Mouse (Mus musculus): Measurements from ENCODE around the gene Dnajb2. TPM values are rescaled to one million over a fixed set of nuclear protein-coding genes. Genes with fewer than 3 reads are reported as not detected.

Dnajb2 gene
- total and polyA plus RNA-seq, 3 experiments: 6.8 to 15.2 (median 13.8) TPM

DNA sequence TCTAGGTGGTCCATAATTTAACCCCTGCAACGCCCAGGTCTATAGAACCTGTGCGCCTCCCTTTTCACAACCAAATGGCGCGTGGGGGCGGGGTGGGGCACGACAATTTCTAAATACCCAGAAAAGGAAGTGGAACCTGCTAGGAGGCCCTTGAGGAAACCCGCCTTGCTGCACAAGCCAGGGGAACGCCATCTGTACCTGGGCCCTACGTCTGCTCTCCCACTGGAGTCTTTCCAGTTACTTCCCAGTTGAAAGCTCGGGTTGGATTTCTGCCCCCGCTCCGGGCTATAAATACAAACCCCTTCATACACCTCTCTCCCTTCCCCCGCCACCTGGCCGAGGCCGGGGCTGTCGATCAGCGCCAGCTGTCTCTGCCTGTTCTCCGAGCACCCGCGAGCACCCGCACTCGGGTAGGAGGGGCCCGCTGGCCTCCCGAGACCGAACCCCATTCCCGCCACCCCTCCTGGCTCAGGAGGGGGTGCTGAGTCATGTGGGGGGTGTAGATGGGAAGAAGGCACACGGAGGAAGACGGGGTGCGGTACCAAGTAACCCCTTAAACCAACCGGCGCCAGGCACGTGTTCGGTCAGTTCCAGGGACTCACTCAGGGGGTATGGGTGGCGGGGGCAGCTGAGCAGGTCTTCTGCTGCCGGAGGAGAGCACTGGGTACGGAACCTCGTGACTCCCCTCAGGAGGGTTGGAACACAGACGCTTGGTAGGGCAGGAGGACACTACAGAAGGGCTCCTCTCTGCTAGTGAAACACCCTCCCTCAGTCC lies 17.8 kb upstream of the Dnajb2 start:
- TF ChIP-seq ZC3H11A (IDR thresholded peaks at IDR 0.05; ENCODE audit: low read depth, low read length) (no peak), MYC (IDR thresholded peaks at IDR 0.05; ENCODE audit: low read depth, low read length) (0 out of 2 replicates have a peak, but pooled peaks have one; percentile 50), POLR2A (IDR thresholded peaks at IDR 0.05; ENCODE audit: low read depth, low read length) (peak; percentile 68), POLR2AphosphoS2 (IDR thresholded peaks at IDR 0.05; ENCODE audit: low read depth, low read length) (no peak), BHLHE40 (IDR thresholded peaks at IDR 0.05; ENCODE audit: low read depth, low read length) (peak; percentile 49; the same call in 1 of the 2 replicates), ETS1 (conservative IDR thresholded peaks at IDR 0.05; ENCODE audit: low read depth, low read length) (peak; percentile 43; the same call in 1 of the 2 replicates), TCF12 (IDR thresholded peaks at IDR 0.05; ENCODE audit: low read depth, low read length) (peak; percentile 17; the same call in 1 of the 2 replicates), SMC3 (IDR thresholded peaks at IDR 0.05; ENCODE audit: low read depth, low read length) (no peak), NRF1 (IDR thresholded peaks at IDR 0.05; ENCODE audit: low read depth, low read length) (no peak), RAD21 (IDR thresholded peaks at IDR 0.05; ENCODE audit: low read depth, low read length) (no peak), TBP (conservative IDR thresholded peaks at IDR 0.05; ENCODE audit: low read depth, low read length) (0 out of 2 replicates have a peak, but pooled peaks have one; percentile 32), PAX5 (IDR thresholded peaks at IDR 0.05; ENCODE audit: low read length) (no peak), GABPA (IDR thresholded peaks at IDR 0.05; ENCODE audit: insufficient replicate concordance, low read depth, low read length) (no peak), ELF1 (IDR thresholded peaks at IDR 0.05; ENCODE audit: low read depth, low read length) (peak; percentile 72), MXI1 (IDR thresholded peaks at IDR 0.05; ENCODE audit: low read depth, low read length) (peak; percentile 61; the same call in 1 of the 2 replicates), IRF4 (IDR thresholded peaks at IDR 0.05; ENCODE audit: low read depth, low read length) (peak; percentile 79), ZNF384 (IDR thresholded peaks at IDR 0.05; ENCODE audit: low read depth, low read length) (no peak), UBTF (IDR thresholded peaks at IDR 0.05; ENCODE audit: low read depth, low read length) (peak; percentile 40; the same call in 1 of the 2 replicates), RCOR1 (conservative IDR thresholded peaks at IDR 0.05; ENCODE audit: low read depth, low read length) (peak; percentile 23; the same call in 1 of the 2 replicates), USF2 (conservative IDR thresholded peaks at IDR 0.05; ENCODE audit: low read depth, low read length) (no peak), MEF2A (IDR thresholded peaks at IDR 0.05; ENCODE audit: borderline replicate concordance, low read depth, low read length) (peak; percentile 42; the same call in 1 of the 2 replicates), CHD1 (IDR thresholded peaks at IDR 0.05; ENCODE audit: low read depth, low read length) (no peak), JUN (IDR thresholded peaks at IDR 0.05; ENCODE audit: insufficient read depth, low read depth, low read length) (no peak), KAT2A (IDR thresholded peaks at IDR 0.05; ENCODE audit: insufficient replicate concordance, low read length) (no peak), EP300 (IDR thresholded peaks at IDR 0.05; ENCODE audit: low read length) (peak; percentile 54), ZKSCAN1 (IDR thresholded peaks at IDR 0.05; ENCODE audit: borderline replicate concordance, low read depth, low read length) (no peak), MAZ (IDR thresholded peaks at IDR 0.05; ENCODE audit: low read depth, low read length) (peak; percentile 51; the same call in 1 of the 2 replicates), ZMIZ1 (IDR thresholded peaks at IDR 0.05; ENCODE audit: low read depth, low read length) (no peak), HCFC1 (IDR thresholded peaks at IDR 0.05; ENCODE audit: low read depth, low read length) (no peak), NELFE (IDR thresholded peaks at IDR 0.05; ENCODE audit: low read depth, low read length) (no peak), E2F4 (IDR thresholded peaks at IDR 0.05; ENCODE audit: insufficient replicate concordance, low read depth, low read length) (no peak), CTCF (conservative IDR thresholded peaks at IDR 0.05 in 1 of 2, IDR thresholded peaks at IDR 0.05 in 1 of 2; ENCODE audit: low read depth in 2 of 2, low read length in 2 of 2) (no peak), MAFK (IDR thresholded peaks at IDR 0.05; ENCODE audit: insufficient replicate concordance, low read length) (no peak), SIN3A (IDR thresholded peaks at IDR 0.05; ENCODE audit: low read length) (peak; percentile 88), CHD2 (IDR thresholded peaks at IDR 0.05; ENCODE audit: low read length) (peak; percentile 79), MAX (IDR thresholded peaks at IDR 0.05; ENCODE audit: low read length) (peak; percentile 6; the same call in 1 of the 2 replicates), USF1 (IDR thresholded peaks at IDR 0.05; ENCODE audit: low read depth, low read length) (no peak), JUND (conservative IDR thresholded peaks at IDR 0.05; ENCODE audit: low read depth, low read length) (no peak)
- in situ Hi-C loops (cut with MboI; ENCODE audit: low pct_ligation_motif_present, low pct_unique_long_range_greater_than_20kb, low sequenced_read_pairs) (no loop called here), dilution Hi-C loops (cut with MboI; ENCODE audit: extremely low pct_ligation_motif_present, extremely low pct_unique_long_range_greater_than_20kb, low sequenced_read_pairs) (no loop called here)
- peaks cover 35% of the 10 kb centered on the region for H3K79me2 ChIP-seq (replicated peaks; ENCODE audit: control insufficient read depth, extremely low read depth, insufficient read depth, poor library complexity, severe bottlenecking)
- H3K4me3 ChIP-seq (replicated peaks in 1 of 3; ENCODE audit: low read depth in 2 of 3, low read length in 2 of 3, poor library complexity in 1 of 3): peak overlapping the region; percentile 74 to 94 (median 88)
- peak; percentile 67 for DNase-seq (ENCODE audit: extremely low read depth)
- peaks cover 26 to 65% of the 10 kb centered on the region in 2 experiments for H3K4me1 ChIP-seq (ENCODE audit: control insufficient read depth in 1 of 2, insufficient read depth in 2 of 2)
- H3K9ac ChIP-seq (ENCODE audit: insufficient read depth, low read depth): peak overlapping the region; percentile 88
- H3K27me3 ChIP-seq (replicated peaks): no peaks in the 10 kb centered on the region
- peak overlapping the region; percentile 86 for H3K4me2 ChIP-seq (ENCODE audit: insufficient read depth, low read depth, poor library complexity, severe bottlenecking)
- peak overlapping the region; percentile 81 for H3K27ac ChIP-seq (ENCODE audit: insufficient read depth, low read depth)
- H3K36me3 ChIP-seq (replicated peaks in 1 of 2; ENCODE audit: control insufficient read depth in 1 of 2, insufficient read depth in 1 of 2, low read length in 1 of 2): peaks cover 31 to 42% of the 10 kb centered on the region in 2 experiments
- peaks cover 2% of the 10 kb centered on the region for H3K9me3 ChIP-seq (replicated peaks; ENCODE audit: low read length)

Measured in CH12.LX (cell line).